Mouse (Mus musculus): Measurements from ENCODE around the gene Cep55.

Gene Cep55

DNA sequence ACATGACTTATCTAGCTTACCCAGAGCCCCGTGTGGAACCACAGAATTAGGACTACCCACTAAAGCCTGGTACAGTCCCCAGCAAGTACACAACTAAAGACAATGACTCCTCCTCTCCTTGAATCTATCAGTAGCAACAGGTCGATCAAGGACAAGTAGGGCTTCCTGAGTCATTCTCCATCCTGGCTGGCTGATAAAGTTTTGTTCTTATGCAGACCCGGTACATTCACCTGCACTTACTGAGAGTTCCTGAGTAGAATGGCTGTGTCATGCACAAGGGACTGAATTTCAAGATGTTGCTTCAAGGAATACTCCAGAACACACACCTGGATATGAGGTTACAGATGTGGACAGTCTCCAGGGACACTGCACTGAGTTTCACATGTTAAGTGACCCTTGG, 9.6 kb upstream of the Cep55 start:
- DNase-seq, result no peak

- DNase-seq, result no peak
These were observed 5.1 kb upstream of the Cep55 start for GRCm38 (mm10) chr19:38049686-38050085.

- DNase-seq, result no peak
These were observed 1.4 kb upstream of the Cep55 start for GRCm38 (mm10) chr19:38053227-38054041.

DNA sequence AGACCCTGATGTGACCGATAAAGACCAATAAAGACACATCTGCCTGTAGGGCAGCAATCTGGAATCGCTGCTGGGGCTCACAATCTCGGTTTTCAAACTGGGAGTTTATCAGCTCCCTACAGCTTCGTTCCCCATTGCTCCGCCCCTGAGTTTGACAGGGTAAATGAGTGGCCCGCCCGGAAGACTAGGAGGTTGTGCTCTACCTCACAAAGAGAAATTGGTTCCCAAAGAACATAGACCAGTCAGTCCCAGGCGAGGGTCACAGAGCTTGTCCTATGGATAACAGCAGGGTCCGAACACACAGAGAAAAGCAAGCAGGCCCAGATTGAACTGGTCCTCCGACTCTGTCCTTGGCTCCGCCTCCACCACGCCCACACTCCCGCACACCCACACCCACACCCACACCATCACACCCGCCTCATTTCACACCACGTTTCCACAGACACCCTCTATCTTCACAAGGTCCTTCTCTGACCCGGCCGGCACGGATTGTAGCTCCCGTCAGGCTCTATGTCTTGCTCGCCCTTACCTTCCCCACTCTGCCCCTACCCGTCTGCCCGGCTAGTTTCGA, 577 bp upstream of the Cep55 start:
- no peak for DNase-seq

- no peak for DNase-seq
These were observed 987 bp downstream of the Cep55 start for GRCm38 (mm10) chr19:38055798-38056197.

- DNase-seq, result no peak
These were observed 1.5 kb downstream of the Cep55 start for GRCm38 (mm10) chr19:38056276-38056675.

DNA sequence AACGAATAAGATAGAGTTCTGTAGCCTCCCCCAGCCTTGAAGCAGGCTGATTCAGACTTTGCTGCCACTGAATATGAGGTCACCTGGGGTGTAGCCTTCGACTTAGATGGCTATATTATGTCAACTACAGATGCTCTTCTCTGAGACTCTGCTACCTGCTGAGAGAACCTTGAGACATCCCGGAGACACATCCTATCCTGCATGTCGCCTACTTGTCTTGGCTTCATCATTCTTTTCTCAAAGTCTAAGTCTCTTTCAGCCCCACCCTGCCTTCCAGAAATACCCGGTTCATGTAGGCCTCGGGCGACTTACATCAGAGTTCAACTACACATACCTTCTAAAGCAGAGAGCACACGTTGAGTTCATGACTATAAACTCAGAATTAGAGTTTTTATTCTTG, 2.1 kb downstream of the Cep55 start:
- DNase-seq, result no peak

DNA sequence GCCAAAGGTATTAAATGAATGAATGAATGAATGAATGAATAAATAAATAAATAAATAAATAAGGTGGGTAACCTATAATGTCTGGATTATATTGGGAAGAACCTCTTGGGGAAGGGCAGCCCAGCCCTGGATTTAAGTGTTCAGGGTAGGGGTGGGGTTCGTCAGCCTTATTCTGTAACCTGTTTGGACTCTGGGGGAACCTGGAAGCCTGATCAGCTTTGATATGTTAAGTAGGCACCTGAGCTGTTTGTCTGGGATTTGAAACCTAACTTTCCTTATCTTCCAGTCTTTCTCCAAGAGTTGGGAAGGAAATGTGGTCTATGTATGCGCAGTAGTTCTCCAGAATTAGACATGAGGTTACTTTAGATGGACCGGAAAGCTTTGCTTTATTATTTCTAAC, 8.4 kb downstream of the Cep55 start:
- DNase-seq, result no peak

DNA sequence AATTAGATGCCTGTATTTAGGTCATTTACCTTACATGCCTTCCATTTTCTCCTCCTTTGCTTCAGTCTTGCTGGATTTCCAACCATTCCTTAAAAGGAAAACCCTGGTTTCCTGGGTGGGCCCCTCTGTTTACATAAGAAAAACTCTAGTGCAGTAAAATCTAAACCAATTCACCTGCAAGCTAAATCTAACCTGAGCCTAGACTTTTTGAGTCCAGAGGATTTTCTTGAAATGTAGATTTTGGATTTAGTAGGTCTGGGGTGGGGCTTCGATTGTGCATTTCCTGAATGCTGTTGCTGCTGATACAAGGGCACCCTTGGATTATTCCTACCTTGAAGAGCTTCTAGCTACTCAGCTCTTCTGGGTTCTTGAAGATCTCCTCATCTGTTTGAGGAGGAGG, 9.2 kb downstream of the Cep55 start:
- no peak for DNase-seq

DNA sequence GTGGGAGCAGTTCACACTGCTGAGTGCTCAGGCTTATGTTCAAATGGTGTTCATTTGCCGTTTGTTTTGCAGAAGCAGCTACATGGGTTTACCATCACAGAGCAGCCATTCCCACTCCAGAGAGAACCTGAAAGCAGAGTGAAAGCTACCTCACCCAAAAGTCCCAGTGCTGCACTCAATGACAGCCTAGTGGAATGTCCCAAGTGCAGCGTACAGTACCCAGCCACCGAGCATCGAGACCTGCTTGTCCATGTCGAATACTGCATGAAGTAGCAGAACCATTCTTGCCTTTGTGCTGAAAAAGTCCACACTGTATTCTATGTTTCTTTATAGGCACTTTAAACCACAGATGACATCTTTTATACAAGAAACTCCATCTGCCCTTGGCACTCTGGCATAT, 18.4 kb downstream of the Cep55 start:
- DNase-seq, result no peak

- no peak for DNase-seq
These were observed 20.2 kb downstream of the Cep55 start for GRCm38 (mm10) chr19:38075051-38075450.

- DNase-seq, result no peak
These were observed 21.4 kb downstream of the Cep55 start for GRCm38 (mm10) chr19:38076251-38076650.

DNA sequence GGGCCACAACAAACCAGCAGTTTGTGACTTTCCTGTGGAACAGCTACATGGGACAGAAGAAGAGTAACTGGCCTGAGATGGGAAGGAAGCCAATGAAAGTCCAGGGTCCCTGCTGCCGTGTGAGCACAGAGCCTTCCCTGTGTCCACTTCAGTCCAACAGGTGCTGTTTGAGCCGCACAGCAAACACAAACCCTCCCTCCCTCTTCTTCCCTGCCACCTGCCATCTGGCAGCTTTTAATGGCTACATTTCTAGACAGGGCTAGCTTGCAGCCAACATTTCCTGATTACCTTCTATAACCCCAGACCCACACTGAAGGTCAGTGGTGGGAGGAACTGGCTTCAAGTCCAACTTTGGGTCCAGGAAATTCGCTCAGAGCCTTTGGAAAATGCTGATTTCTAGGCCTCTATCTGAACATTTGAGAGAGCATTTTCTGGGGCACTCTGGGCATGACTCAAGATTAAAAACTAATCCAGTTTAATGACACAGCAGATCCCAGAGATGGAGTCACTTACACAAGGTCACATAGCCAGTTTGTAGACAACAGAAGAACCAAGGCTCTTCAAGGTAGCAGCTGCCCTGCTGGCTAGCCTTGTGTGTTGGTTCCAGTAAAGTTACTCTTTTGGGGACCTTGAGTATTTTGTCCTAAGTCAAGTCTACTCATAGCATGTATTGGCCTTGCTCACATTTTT, 23.2 kb downstream of the Cep55 start:
- DNase-seq, result no peak

DNA sequence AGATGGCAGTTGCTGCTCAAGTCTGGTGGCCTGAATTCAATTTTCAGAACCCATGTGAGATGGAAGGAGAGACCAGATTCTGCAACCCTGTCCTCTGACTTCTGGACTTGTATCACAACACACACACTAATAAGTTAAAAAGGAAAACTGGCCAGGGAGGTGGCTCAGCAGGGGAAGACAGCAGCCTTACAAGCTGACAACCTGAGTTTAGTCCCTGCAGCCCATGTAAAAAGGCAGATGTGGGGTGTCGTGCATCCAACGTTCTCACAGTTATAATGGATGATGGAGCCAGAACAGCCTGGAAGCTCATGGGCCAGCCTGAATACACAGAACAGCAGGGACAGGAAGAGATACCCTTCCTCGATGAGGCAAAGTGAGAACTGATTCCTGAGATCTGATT, 26.6 kb downstream of the Cep55 start:
- no peak for DNase-seq

DNA sequence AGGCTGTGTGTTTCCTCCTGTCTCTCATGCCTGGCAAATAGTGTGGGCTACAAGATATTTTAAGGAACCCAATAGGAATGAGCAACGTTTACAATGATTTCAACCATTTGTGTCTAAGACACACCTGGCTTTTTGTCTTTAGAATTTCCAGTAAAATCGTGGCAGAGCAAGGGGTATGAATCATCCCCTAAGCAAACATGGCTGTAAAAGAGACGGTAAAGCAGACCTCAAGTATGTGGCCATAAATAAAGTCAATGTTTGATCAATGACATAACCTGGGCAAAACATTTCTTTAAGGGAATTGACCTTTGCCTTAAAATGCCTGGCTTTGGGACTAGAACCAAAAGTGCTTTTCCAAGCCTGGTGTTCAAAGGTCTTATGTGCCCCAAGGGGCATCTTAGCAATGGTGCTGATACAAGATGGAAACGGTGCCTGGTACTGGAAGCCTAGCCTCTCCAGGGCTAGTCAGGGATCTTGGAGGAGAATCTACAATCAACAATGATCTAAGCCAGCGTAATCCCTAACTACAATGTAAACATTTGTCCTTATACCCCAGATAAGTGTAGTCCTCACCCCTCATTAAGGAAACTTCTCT, 28.2 kb downstream of the Cep55 start:
- no peak for DNase-seq

GRCm38 (mm10) chr19:38085841-38086240, 31.0 kb downstream of the Cep55 start:
- DNase-seq, result no peak

- DNase-seq, result peak; percentile 28
These were observed 32.2 kb downstream of the Cep55 start for GRCm38 (mm10) chr19:38086948-38087551.

DNA sequence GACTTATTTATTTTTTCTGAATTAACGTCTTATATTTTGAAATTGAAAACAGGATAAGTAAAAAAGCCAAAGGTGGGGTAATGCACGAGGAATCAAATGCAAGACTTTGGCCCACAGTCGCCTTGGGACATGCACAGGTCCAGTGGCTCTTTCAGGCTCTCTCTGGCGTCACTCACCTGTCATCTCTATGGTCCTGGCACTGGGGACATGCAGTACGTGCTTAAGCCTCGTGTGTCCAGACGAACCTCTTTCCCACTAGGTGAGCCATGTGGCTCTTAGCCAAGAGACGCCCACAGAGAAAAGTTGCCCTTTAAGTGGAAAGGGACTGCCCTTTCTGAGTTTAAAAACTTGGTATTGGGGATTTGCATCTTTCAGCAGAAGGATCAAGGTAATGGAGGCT, 34.5 kb downstream of the Cep55 start:
- no peak for DNase-seq

GRCm38 (mm10) chr19:38091512-38091985, 36.7 kb downstream of the Cep55 start:
- no peak for DNase-seq

GRCm38 (mm10) chr19:38096231-38096630, 41.4 kb downstream of the Cep55 start:
- no peak for DNase-seq

- peak; percentile 14 for DNase-seq
These were observed 42.3 kb downstream of the Cep55 start, which contains the start of gene Ffar4 for GRCm38 (mm10) chr19:38096858-38097758. Gene Ffar4 (plus strand): TSS chr19:38097071.

DNA sequence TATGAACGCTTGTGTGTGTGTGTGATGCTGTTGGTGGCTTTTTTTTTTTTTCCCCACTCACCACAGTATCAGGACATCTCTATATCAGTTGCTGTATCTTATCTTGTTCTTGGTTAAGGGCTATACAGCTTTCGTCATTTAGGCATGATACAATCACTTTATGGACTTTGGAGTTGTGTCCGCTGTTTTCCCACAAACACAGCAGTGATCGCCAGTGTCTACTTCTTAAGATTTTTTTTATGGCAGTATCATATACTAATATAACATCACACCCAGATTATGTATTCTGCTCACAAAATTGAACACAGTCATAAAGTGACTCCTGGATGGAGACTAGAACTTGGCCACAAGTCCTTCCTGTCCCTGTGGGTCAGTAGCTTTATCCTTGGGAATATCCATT, 53.1 kb downstream of the Cep55 start:
- DNase-seq, result no peak
